Mouse (Mus musculus) spleen, embryonic (tissue): ENCODE measurements around the gene Bsx.

Experiments used
- CTCF ChIA-PET: fragments of 350-600 bp; sonication (Branson Sonifier 250); formaldehyde crosslinking; loops from one replicate; lab custom pipeline; 2022; lab: Charles Lee

Bsx gene

GRCm38 (mm10) chr9:40873556-40874470 lies at the start of gene Bsx:
TSS of gene Bsx (plus strand) at chr9:40874127.
- CTCF ChIA-PET: no interaction called here

GRCm38 (mm10) chr9:40825601-40826000 lies 48.3 kb upstream of the Bsx start:
- CTCF ChIA-PET: no interaction called here

- CTCF ChIA-PET: no interaction called here
These were observed 46.6 kb upstream of the Bsx start for GRCm38 (mm10) chr9:40827366-40827765.

DNA sequence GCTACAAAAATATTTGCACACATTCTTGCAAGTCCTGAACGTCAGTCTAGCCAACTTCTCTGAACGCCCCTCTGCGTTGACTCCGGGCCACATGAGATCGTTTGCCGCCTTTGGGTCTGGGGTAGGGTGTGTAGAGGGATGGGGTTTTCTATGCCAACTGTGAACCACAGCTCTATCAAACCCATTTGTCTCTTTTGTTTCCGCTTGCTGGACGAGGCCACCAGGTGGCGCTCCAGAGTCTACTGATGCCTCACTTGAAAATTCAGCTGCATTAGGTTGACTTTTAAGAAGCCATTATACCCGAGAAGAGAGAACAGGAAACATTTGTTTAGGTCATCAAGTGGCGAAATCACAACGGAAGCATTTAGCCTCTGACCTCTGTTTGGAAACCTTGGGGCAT lies 39.4 kb upstream of the Bsx start:
- CTCF ChIA-PET: interaction anchor here (0.7 kb wide), 1 partner anchor 13 kb away, joined by 4 read pairs; no protein-coding TSS in a partner anchor

DNA sequence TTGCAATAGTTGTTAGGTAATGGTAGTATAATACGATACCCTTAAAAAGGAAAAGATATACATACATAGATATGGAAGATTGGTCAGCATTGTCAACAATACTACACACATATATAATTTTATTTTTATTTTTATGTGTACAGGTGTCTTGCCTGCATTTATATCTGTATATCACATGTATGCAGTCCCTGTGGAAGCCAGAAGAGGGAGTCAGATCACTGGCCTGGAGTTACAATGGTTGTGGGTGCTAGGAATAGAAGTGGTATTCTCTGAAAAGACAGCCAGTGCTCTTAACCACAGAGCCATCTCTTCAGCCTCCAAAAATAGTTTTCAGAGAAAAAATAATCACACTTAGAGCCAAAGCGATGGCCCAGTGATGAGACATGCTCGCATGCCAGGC lies 37.2 kb upstream of the Bsx start:
- CTCF ChIA-PET: no interaction called here

DNA sequence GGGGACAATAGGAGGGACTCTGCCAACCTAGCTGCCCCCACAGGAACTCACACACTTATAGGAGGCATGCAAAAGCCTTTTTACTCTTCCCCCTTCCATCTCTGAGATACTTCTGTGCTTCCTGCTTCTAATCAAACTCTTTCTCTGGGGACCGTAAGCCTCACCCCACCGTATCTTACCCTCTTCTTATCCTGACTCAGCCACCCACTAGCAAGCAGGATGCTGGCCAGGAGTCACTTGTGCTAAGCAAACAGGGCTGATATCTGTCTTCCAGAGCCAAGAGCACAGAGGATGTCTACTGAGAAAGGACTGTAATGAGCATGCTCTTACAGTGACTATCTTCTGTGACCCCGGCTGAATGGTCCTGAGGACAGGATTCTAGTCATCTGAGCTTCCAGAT lies 34.3 kb upstream of the Bsx start:
- CTCF ChIA-PET: no interaction called here

- CTCF ChIA-PET: no interaction called here
These were observed 22.4 kb upstream of the Bsx start for GRCm38 (mm10) chr9:40851515-40851914.

DNA sequence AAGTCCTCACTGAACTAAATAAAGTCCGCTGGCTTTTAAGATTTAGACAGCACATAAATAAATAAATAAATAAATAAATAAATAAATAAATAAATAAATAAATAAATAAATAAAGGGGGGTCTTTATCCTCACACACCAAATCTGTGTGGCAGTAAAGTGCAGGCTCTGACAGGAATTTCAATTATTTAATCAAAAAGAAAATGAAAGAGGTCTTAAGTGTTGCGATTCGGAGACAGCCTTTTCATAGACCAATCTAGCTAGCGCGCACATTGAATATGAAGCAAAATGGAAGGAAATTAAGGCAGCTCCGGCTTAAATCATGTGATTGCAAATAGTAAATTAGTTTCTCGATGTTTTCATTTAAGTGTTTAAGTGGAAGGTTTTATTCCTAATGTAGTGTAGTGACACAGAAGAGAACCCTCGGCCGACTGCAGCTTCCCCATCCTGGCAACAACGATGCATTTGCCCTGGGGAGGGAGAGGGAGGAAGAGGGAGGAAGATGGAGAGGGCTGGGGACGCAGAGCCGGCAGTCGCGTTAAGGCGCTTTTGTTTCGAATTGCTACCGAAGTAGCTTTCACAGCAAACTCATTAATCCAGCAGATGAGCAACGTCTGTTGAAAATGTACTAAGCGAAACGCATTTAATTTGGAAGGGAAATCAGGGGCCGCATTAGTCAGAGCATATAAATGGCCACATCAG lies 15.3 kb upstream of the Bsx start:
- CTCF ChIA-PET: no interaction called here

GRCm38 (mm10) chr9:40859196-40859595 lies 14.7 kb upstream of the Bsx start:
- CTCF ChIA-PET: no interaction called here

DNA sequence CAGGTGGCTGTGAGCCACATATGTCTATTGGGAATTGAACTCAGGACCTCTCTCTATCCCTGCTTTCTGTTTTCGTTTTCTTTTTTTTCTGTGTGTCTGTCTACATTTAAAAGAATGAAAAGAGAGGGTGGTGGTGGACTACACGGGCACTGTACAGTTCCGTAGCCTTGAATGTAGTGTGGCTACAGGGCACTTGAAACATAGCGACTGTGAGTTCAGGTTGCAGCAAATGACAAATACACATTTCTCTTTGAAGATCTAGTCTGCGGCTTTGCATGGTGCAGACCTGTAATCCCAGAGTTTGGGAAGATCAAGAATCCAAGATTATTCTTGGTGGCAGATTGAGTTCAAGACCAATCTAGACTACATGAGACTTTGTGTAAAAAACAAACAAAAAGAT lies 3.6 kb upstream of the Bsx start:
- CTCF ChIA-PET: no interaction called here

DNA sequence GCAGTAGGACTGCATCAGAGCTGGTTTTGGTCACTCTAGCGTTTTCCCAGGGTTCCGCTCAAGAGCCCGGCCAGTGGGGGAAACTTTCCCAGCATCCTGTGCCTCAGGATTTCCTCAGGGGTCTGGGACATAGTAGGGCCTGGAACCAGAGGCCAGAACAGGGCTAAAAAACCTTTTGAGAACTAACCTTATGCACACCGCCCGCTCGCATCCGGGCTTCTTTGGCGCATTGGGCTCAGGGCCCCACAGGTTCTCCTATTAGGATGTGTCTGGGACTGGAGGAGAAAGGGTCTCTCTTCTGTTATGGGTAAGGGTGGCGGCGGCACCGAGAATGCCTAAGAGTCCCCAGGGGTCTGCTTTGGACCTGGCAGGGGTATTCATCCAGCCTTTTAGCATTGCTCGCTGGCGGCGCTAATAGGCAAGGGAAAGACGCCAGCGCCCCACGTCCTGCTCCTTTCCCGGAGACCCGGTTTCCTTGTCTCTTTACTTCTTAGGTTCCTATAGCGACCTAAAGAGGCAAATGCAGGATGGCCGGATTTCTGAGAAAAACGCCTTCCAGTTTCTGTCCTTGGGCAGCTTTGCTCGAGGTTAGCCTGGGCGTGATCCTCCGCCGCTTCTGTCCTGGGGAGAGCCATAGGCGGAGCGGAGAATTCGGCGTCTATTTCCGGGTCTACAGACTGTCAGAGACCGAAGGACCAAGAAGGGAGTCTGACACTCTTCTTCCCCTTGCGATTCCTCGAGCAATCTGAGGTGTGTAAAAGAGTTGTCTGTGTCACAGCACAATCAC lies 2.4 kb upstream of the Bsx start:
- CTCF ChIA-PET: no interaction called here

DNA sequence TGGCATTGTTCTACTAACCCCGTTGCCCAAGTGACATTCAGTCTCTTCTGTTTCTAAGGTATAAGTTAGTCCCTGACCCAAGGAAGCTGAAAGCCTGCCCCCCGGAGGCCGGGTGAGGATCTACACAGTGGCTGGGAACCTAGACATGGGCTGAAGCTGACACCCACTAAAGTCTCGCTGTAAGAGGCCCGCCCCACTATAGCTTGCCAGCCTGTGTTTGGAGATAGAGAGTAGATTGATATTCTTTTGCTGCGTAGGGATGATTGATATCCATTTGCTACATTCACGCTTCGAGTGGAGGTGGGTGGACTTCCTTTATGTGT lies 1.8 kb upstream of the Bsx start:
- CTCF ChIA-PET: interaction anchor here (0.5 kb wide), 1 partner anchor 316 kb away, joined by 3 read pairs; no protein-coding TSS in a partner anchor

DNA sequence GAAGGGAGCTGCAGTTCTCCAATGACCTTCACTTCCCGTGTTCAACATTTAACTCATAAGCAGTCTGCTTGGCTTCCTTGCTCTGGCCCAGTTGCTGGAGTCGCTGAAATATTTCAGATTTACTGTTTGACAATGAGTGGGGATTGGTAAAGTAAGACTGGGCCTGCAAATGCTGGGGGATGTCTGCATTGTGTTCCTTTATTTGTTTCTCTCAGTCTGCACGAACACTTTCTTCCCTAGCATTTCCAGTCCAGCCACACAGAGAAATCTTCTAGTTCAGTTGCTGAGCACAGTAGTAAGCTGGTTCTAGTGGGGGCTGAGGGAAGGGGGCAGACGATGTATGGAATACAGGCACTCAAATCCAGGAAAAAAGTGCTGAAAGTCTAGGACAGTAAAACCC lies 1.0 kb downstream of the Bsx start:
- CTCF ChIA-PET: no interaction called here

- CTCF ChIA-PET: no interaction called here
These were observed 1.5 kb downstream of the Bsx start for GRCm38 (mm10) chr9:40875431-40875830.

- CTCF ChIA-PET: no interaction called here
These were observed 2.2 kb downstream of the Bsx start for GRCm38 (mm10) chr9:40876164-40876563.

DNA sequence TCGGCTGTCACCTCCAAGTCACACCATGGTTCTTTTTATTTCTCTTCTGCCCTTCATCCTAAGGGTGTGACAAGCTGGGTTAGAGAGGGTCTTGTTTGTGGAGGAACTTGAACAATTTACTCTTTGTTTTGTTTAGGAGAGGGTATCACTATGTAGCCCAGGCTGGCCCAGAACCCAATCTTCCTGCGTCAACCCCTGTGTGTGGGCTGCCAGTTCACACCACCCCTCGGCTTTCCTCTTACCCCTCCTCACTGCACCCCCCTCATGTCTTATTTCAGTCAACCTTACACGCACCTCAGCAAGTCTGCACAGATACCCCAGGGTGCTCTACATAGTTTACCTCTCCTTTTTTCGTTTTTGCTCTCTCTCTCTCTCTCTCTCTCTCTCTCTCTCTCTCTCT lies 2.8 kb downstream of the Bsx start:
- CTCF ChIA-PET: no interaction called here

- CTCF ChIA-PET: no interaction called here
These were observed 3.4 kb downstream of the Bsx start for GRCm38 (mm10) chr9:40877146-40877880.

DNA sequence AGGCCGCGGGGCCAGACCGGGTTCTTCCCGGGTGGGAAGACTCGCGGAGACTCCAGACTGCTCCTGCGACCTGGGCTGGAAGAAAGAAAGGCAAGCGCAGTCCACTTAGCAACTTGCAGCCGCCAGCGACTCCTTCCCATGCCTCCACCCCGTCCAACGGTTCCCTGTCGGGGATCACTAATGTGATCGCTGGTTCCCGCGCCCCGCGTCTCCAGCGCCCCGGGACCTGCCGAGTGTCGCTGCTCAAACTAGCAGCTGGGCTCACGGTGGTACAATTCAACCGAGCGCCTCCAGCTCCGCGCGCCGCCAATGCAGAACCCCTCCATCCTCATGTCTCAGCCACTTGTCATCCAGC lies 3.9 kb downstream of the Bsx start:
- CTCF ChIA-PET: no interaction called here

DNA sequence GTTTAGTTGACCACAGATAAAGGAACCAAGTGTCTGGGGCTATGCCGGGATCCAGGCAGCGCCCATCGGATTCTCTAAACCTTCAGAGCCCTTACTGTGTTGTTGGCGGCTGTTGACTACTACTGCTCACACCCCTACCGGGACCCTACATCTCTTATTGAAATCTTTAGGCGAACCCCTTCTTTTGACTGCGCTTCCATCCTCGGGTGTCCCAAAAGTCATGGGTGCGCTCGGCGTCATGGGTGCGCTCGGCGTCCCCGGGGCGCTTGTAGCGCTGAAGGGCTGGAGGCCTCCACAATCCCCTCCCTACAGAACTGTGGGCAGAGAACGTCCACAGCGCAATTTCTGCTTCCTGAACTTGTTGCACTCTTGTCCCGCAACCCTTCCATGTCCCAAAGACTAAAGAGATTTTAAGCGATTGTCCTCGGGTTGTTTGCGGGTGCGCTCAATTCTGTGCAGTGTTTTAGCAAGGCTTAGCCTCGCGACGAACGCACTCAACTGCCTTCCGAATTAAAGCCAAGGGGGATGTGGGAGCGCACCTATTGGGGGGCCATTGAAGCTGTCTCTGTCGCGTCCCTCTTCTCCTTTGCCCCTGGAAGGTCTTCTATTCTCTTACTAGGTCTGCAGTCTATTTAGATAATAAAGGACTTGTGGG lies 4.5 kb downstream of the Bsx start:
- CTCF ChIA-PET: no interaction called here

DNA sequence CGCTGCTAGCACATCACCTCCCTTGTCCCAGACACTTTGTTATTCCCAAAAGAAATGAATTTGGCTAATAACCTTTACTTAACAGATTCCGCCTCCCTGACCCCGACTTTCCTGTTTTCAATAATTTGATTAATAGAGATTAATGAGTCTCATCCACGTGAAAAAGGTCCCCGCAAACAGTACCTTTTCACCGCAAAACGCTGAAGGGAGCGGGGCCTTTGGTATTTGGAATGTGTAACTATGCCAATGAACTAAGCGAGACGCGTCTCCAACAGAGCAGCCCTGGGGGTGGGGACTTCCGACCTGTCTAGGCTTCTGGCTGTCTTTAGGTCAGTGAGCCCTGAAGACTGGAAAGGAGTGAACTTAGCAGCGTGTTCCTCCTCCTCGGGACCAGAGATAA lies 5.1 kb downstream of the Bsx start:
- CTCF ChIA-PET: no interaction called here

- CTCF ChIA-PET: no interaction called here
These were observed 11.7 kb downstream of the Bsx start for GRCm38 (mm10) chr9:40885669-40886068.
